Mouse (Mus musculus): ENCODE measurements around the gene Setd1a.
A peak's percentile ranks its signal among the peaks of the same experiment; 100 is the strongest.

- peak; percentile 75 for TF ChIP-seq CTCF (conservative IDR thresholded peaks at IDR 0.05; ENCODE audit: low read length)
- no peak for TF ChIP-seq NANOG (IDR thresholded peaks at IDR 0.05; ENCODE audit: borderline replicate concordance, low read length)
- no peak for TF ChIP-seq POU5F1 (IDR thresholded peaks at IDR 0.05; ENCODE audit: borderline replicate concordance, low read length)
Measured at GRCm38 (mm10) chr7:127773664-127774384, 2.6 kb upstream of the Setd1a start.
